Comparison of ENCODE assay signal across 12 mouse cellular contexts in the genomic region with DNA sequence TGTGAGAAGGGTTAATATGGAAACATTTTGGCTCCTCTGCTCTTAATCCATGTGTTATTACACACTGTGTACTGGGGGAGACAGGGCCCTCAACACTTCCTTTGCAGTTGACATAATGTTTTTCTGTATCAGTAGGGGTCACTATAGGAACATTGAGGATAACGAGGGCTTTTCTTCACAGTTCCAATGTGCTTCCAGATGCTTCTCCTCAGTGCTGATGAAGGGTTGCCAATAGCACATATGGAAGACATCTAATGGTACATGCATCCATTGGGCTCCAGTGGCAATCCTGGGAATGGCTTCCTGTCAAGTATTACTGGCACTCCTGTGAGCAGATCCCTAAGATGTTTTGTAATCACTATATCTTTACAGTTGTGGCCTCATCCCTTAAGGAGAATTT.
DNase-seq lines count a peak whose midpoint lies in the region; ATAC-seq and TF ChIP-seq lines count a peak whose summit lies in the region.
"Had no signal": no experiment of that assay in that cellular context is flagged by ENCODE, and none has a peak within 500 bp of the region (broad histone marks: within the 10 kb centered on the region; RNA-seq: fewer than 3 reads in every experiment).

No protein-coding gene starts in this region.

- no peak overlapping the region for H3K27ac ChIP-seq in embryonic facial prominence, embryonic 11.5 days (replicated peaks; ENCODE audit: low read depth, low read length)
- no peak overlapping the region for H3K27ac ChIP-seq in embryonic facial prominence, embryonic 10.5 days (replicated peaks)
- H3K27ac ChIP-seq in kidney, embryonic 14.5 days (ENCODE audit: low read depth, low read length) = no peak overlapping the region
- no peak overlapping the region for H3K27ac ChIP-seq in cortical plate, adult 2 months (ENCODE audit: insufficient read depth, low read length)
- no peak overlapping the region for H3K27ac ChIP-seq in midbrain, embryonic 13.5 days
- H3K27ac ChIP-seq: liver, embryonic 13.5 days had no signal

- no peaks in the 10 kb centered on the region for H3K36me3 ChIP-seq in embryonic facial prominence, embryonic 11.5 days (replicated peaks; ENCODE audit: control insufficient read depth, insufficient read depth, low read depth, low read length)
- no peaks in the 10 kb centered on the region for H3K36me3 ChIP-seq in embryonic facial prominence, embryonic 10.5 days (replicated peaks)
- no peaks in the 10 kb centered on the region for H3K36me3 ChIP-seq in kidney, embryonic 14.5 days (ENCODE audit: control insufficient read depth, insufficient read depth, low read length)
- H3K36me3 ChIP-seq in midbrain, embryonic 13.5 days = no peaks in the 10 kb centered on the region
- H3K36me3 ChIP-seq: liver, embryonic 13.5 days had no signal

- WGBS in embryonic facial prominence, embryonic 11.5 days = 30% methylated on average over 1 of the region's 1 CpGs
- 42% methylated on average over 1 of the region's 1 CpGs for WGBS in embryonic facial prominence, embryonic 10.5 days
- WGBS in kidney, embryonic 14.5 days = 39% methylated on average over 1 of the region's 1 CpGs
- 74% methylated on average over 1 of the region's 1 CpGs for WGBS in midbrain, embryonic 13.5 days

- no peak overlapping the region for H3K4me2 ChIP-seq in embryonic facial prominence, embryonic 11.5 days (ENCODE audit: low read depth, low read length)
- no peak overlapping the region for H3K4me2 ChIP-seq in kidney, embryonic 14.5 days (replicated peaks; ENCODE audit: low read depth, low read length)
- H3K4me2 ChIP-seq in midbrain, embryonic 13.5 days (replicated peaks) = no peak overlapping the region
- H3K4me2 ChIP-seq: liver, embryonic 13.5 days had no signal

- H3K27me3 ChIP-seq in embryonic facial prominence, embryonic 11.5 days (ENCODE audit: control insufficient read depth, insufficient read depth, low read length) = no peaks in the 10 kb centered on the region
- H3K27me3 ChIP-seq in embryonic facial prominence, embryonic 10.5 days (replicated peaks; ENCODE audit: low read depth, poor library complexity, severe bottlenecking) = no peaks in the 10 kb centered on the region
- H3K27me3 ChIP-seq in kidney, embryonic 14.5 days (ENCODE audit: control insufficient read depth, insufficient read depth, low read length) = no peaks in the 10 kb centered on the region
- no peaks in the 10 kb centered on the region for H3K27me3 ChIP-seq in midbrain, embryonic 13.5 days
- H3K27me3 ChIP-seq: liver, embryonic 13.5 days had no signal

- no peak for TF ChIP-seq POLR2A in cortical plate, adult 2 months (IDR thresholded peaks at IDR 0.05; ENCODE audit: extremely low read depth, insufficient read depth, low read length)

- no peak overlapping the region for H3K4me3 ChIP-seq in embryonic facial prominence, embryonic 11.5 days (ENCODE audit: low read depth, low read length)
- no peak overlapping the region for H3K4me3 ChIP-seq in embryonic facial prominence, embryonic 10.5 days
- no peak overlapping the region for H3K4me3 ChIP-seq in kidney, embryonic 14.5 days (ENCODE audit: low read length)
- H3K4me3 ChIP-seq in cortical plate, adult 2 months (ENCODE audit: insufficient read depth, low read length) = no peak overlapping the region
- H3K4me3 ChIP-seq in midbrain, embryonic 13.5 days (replicated peaks) = no peak overlapping the region
- H3K4me3 ChIP-seq: liver, embryonic 13.5 days had no signal

- H3K9ac ChIP-seq in embryonic facial prominence, embryonic 11.5 days (replicated peaks; ENCODE audit: low read length) = no peak overlapping the region
- no peak overlapping the region for H3K9ac ChIP-seq in kidney, embryonic 14.5 days (ENCODE audit: low read depth, low read length)
- no peak overlapping the region for H3K9ac ChIP-seq in midbrain, embryonic 13.5 days (replicated peaks)
- H3K9ac ChIP-seq: liver, embryonic 13.5 days had no signal

- no peaks in the 10 kb centered on the region; the same call in 1 of the 2 replicates for H3K4me1 ChIP-seq in embryonic facial prominence, embryonic 11.5 days (ENCODE audit: control insufficient read depth, insufficient read depth, low read length)
- H3K4me1 ChIP-seq in embryonic facial prominence, embryonic 10.5 days = peaks cover 5% of the 10 kb centered on the region; the same call in 1 of the 2 replicates
- H3K4me1 ChIP-seq in kidney, embryonic 14.5 days (ENCODE audit: control insufficient read depth, insufficient read depth, low read length) = no peaks in the 10 kb centered on the region
- no peaks in the 10 kb centered on the region for H3K4me1 ChIP-seq in cortical plate, adult 2 months (ENCODE audit: control insufficient read depth, insufficient read depth, low read length)
- no peaks in the 10 kb centered on the region for H3K4me1 ChIP-seq in midbrain, embryonic 13.5 days (replicated peaks)
- H3K4me1 ChIP-seq: liver, embryonic 13.5 days had no signal

- no peaks in the 10 kb centered on the region for H3K9me3 ChIP-seq in embryonic facial prominence, embryonic 11.5 days (replicated peaks; ENCODE audit: control insufficient read depth, low read length)
- H3K9me3 ChIP-seq in embryonic facial prominence, embryonic 10.5 days = no peaks in the 10 kb centered on the region
- H3K9me3 ChIP-seq in kidney, embryonic 14.5 days (ENCODE audit: control insufficient read depth, low read length) = no peaks in the 10 kb centered on the region
- H3K9me3 ChIP-seq in midbrain, embryonic 13.5 days = no peaks in the 10 kb centered on the region
- H3K9me3 ChIP-seq: liver, embryonic 13.5 days had no signal

- peak; percentile 40 for DNase-seq in embryonic facial prominence, embryonic 11.5 days (ENCODE audit: low spot score)
- DNase-seq in embryonic facial prominence, embryonic 10.5 days (ENCODE audit: low spot score) = no peak
- DNase-seq in kidney, adult 8-10 months = no peak
- DNase-seq in lung, postnatal 36 days = peak; percentile 50
- no peak for DNase-seq in cerebellum, adult 11 months
- DNase-seq: B cell, adult 2 months; cerebellum, adult 9-11 months; kidney, adult 9 months; liver, embryonic 13.5 days had no signal

- ATAC-seq in embryonic facial prominence, embryonic 11.5 days (replicated peaks; ENCODE audit: insufficient number of reproducible peaks, low FRiP score, low TSS enrichment, low read depth) = no peak
- ATAC-seq in kidney, embryonic 14.5 days (ENCODE audit: low FRiP score, low TSS enrichment) = 0 out of 2 replicates have a peak, but pooled peaks have one; percentile 35
- ATAC-seq in midbrain, embryonic 13.5 days = no peak

- 0 out of 2 replicates have a peak, but pooled peaks have one; percentile 12 for TF ChIP-seq CTCF in cortical plate, adult 2 months (IDR thresholded peaks at IDR 0.05; ENCODE audit: extremely low read depth, insufficient read depth, low read length)

Comparison
In these comparisons a context has a peak if more than half of its experiments do, and no peak if none do; other contexts are left out.
1. DNase-seq: peak in embryonic facial prominence, embryonic 11.5 days (single experiment) and lung, postnatal 36 days (single experiment); none in embryonic facial prominence, embryonic 10.5 days (single experiment), kidney, adult 8-10 months (0 of 2) and cerebellum, adult 11 months (single experiment).